Mouse (Mus musculus): ENCODE results near the gene Nup188. TPM values are rescaled to one million over a fixed set of nuclear protein-coding genes. Genes with fewer than 3 reads are reported as not detected.

Gene Nup188
- total and polyA plus RNA-seq, 2 experiments from 2014 or later, result 11.9 to 32.6 TPM

- H3K27ac ChIP-seq, result no peak overlapping the region
- no peaks in the 10 kb centered on the region for H3K4me1 ChIP-seq (ENCODE audit: insufficient read depth, low read length)
- DNase-seq (ENCODE audit: low spot score) (no peak), ATAC-seq (no peak)
- no peaks in the 10 kb centered on the region for H3K27me3 ChIP-seq (ENCODE audit: insufficient read depth, low read length)
- no peak overlapping the region for H3K9ac ChIP-seq (replicated peaks; ENCODE audit: low read length)
- TF ChIP-seq CTCF (IDR thresholded peaks at IDR 0.05; ENCODE audit: low read depth), result no peak
- no peaks in the 10 kb centered on the region for H3K9me3 ChIP-seq (ENCODE audit: low read length)
- H3K4me3 ChIP-seq (ENCODE audit: low read length), result no peak overlapping the region
- WGBS, result 84% methylated on average over 7 of the region's 7 CpGs
- H3K36me3 ChIP-seq (ENCODE audit: insufficient read depth, low read length), result peaks cover 77% of the 10 kb centered on the region
- H3K4me2 ChIP-seq (ENCODE audit: low read depth, low read length), result no peak overlapping the region
These were observed 59.9 kb downstream of the Nup188 start for GRCm38 (mm10) chr2:30345971-30346676.

GRCm38 (mm10) chr2:30349196-30349595 is 63.0 kb downstream of the Nup188 start:
- Histone ChIP-seq H3K9ac (replicated peaks; ENCODE audit: low read length) (no peak overlapping the region), H3K27me3 (ENCODE audit: insufficient read depth, low read length) (no peaks in the 10 kb centered on the region), H3K9me3 (ENCODE audit: low read length) (no peaks in the 10 kb centered on the region), H3K36me3 (ENCODE audit: insufficient read depth, low read length) (peaks cover 66% of the 10 kb centered on the region), H3K27ac (no peak overlapping the region), H3K4me3 (ENCODE audit: low read length) (no peak overlapping the region), H3K4me2 (ENCODE audit: low read depth, low read length) (no peak overlapping the region), H3K4me1 (ENCODE audit: insufficient read depth, low read length) (no peaks in the 10 kb centered on the region)
- no peak for TF ChIP-seq CTCF (IDR thresholded peaks at IDR 0.05; ENCODE audit: low read depth)
- DNase-seq (ENCODE audit: low spot score) (no peak), ATAC-seq (no peak)
- WGBS, result 87% methylated on average over 6 of the region's 6 CpGs

GRCm38 (mm10) chr2:30351149-30351548 is 65.0 kb downstream of the Nup188 start:
- H3K4me1 ChIP-seq (ENCODE audit: insufficient read depth, low read length), result no peaks in the 10 kb centered on the region
- H3K9me3 ChIP-seq (ENCODE audit: low read length), result no peaks in the 10 kb centered on the region
- H3K27me3 ChIP-seq (ENCODE audit: insufficient read depth, low read length), result no peaks in the 10 kb centered on the region
- 83% methylated on average over 2 of the region's 2 CpGs for WGBS
- H3K4me2 ChIP-seq (ENCODE audit: low read depth, low read length), result no peak overlapping the region
- TF ChIP-seq CTCF (IDR thresholded peaks at IDR 0.05; ENCODE audit: low read depth), result peak; percentile 57
- no peak for ATAC-seq
- no peak overlapping the region for H3K4me3 ChIP-seq (ENCODE audit: low read length)
- no peak overlapping the region for H3K27ac ChIP-seq
- DNase-seq (ENCODE audit: low spot score), result no peak
- no peak overlapping the region for H3K9ac ChIP-seq (replicated peaks; ENCODE audit: low read length)
- peaks cover 52% of the 10 kb centered on the region for H3K36me3 ChIP-seq (ENCODE audit: insufficient read depth, low read length)

GRCm38 (mm10) chr2:30355861-30356260 is 69.7 kb downstream of the Nup188 start:
- no peak overlapping the region for H3K4me3 ChIP-seq (ENCODE audit: low read length)
- ATAC-seq (no peak), DNase-seq (ENCODE audit: low spot score) (no peak)
- H3K36me3 ChIP-seq (ENCODE audit: insufficient read depth, low read length), result peaks cover 15% of the 10 kb centered on the region
- TF ChIP-seq CTCF (IDR thresholded peaks at IDR 0.05; ENCODE audit: low read depth), result no peak
- H3K9me3 ChIP-seq (ENCODE audit: low read length), result no peaks in the 10 kb centered on the region
- no peak overlapping the region for H3K4me2 ChIP-seq (ENCODE audit: low read depth, low read length)
- no peak overlapping the region for H3K9ac ChIP-seq (replicated peaks; ENCODE audit: low read length)
- WGBS, result 45% methylated on average over 4 of the region's 4 CpGs
- H3K27ac ChIP-seq, result no peak overlapping the region
- H3K27me3 ChIP-seq (ENCODE audit: insufficient read depth, low read length), result no peaks in the 10 kb centered on the region
- peaks cover 12% of the 10 kb centered on the region for H3K4me1 ChIP-seq (ENCODE audit: insufficient read depth, low read length)

GRCm38 (mm10) chr2:30356266-30356665 is 70.1 kb downstream of the Nup188 start:
- H3K4me1 ChIP-seq (ENCODE audit: insufficient read depth, low read length), result peaks cover 12% of the 10 kb centered on the region
- no peak overlapping the region for H3K27ac ChIP-seq
- H3K9me3 ChIP-seq (ENCODE audit: low read length), result no peaks in the 10 kb centered on the region
- peaks cover 15% of the 10 kb centered on the region for H3K36me3 ChIP-seq (ENCODE audit: insufficient read depth, low read length)
- no peak overlapping the region for H3K4me3 ChIP-seq (ENCODE audit: low read length)
- 50% methylated on average over 4 of the region's 4 CpGs for WGBS
- no peak for ATAC-seq
- H3K9ac ChIP-seq (replicated peaks; ENCODE audit: low read length), result no peak overlapping the region
- DNase-seq (ENCODE audit: low spot score), result no peak
- TF ChIP-seq CTCF (IDR thresholded peaks at IDR 0.05; ENCODE audit: low read depth), result no peak
- no peak overlapping the region for H3K4me2 ChIP-seq (ENCODE audit: low read depth, low read length)
- no peaks in the 10 kb centered on the region for H3K27me3 ChIP-seq (ENCODE audit: insufficient read depth, low read length)

DNA sequence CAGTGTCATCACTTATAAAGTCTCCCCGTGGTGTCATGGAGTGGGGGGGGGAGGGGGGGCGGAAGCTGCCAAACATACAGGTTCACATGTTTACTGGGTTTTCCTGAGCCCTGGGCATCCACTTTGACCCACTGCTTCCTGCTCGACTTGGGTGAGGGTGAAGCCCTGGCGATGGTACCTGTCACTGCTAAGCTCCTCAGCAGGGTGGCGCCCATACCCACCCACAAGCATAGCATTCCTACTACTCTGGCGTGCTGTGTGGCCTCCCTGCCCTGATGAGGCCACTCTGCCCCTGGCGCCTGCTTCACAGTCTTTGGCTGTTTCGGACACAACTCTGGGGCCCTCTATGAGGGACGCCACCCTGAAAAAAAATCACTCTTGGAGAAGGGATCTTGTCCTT is 70.7 kb downstream of the Nup188 start:
- no peak for TF ChIP-seq CTCF (IDR thresholded peaks at IDR 0.05; ENCODE audit: low read depth)
- Histone ChIP-seq H3K4me1 (ENCODE audit: insufficient read depth, low read length) (peaks cover 12% of the 10 kb centered on the region), H3K9me3 (ENCODE audit: low read length) (no peaks in the 10 kb centered on the region), H3K4me3 (ENCODE audit: low read length) (no peak overlapping the region), H3K27ac (no peak overlapping the region), H3K9ac (replicated peaks; ENCODE audit: low read length) (0 out of 2 replicates have a peak overlapping the region, but pooled peaks have one; percentile 81), H3K36me3 (ENCODE audit: insufficient read depth, low read length) (peaks cover 15% of the 10 kb centered on the region), H3K27me3 (ENCODE audit: insufficient read depth, low read length) (no peaks in the 10 kb centered on the region), H3K4me2 (ENCODE audit: low read depth, low read length) (no peak overlapping the region)
- no peak for DNase-seq (ENCODE audit: low spot score)
- ATAC-seq, result no peak
- 67% methylated on average over 9 of the region's 9 CpGs for WGBS

Data from hindbrain, postnatal 0 days (tissue).